Mouse (Mus musculus) ovary, postnatal 10 days (tissue): Measurements from ENCODE around the gene Chrna9.

Source experiments
- DNase-seq: peaks from one replicate; pipeline ENCODE4 v3.0.0; 2022; ENCODE audit warnings: low spot score

Chrna9 gene

GRCm38 (mm10) chr5:65934783-65935182 is at the start of gene Chrna9:
Gene Chrna9, plus strand, starts transcription at chr5:65934921.
- DNase-seq = no peak

- no peak for DNase-seq
Observed at GRCm38 (mm10) chr5:65885699-65886443, 48.9 kb upstream of the Chrna9 start.

DNA sequence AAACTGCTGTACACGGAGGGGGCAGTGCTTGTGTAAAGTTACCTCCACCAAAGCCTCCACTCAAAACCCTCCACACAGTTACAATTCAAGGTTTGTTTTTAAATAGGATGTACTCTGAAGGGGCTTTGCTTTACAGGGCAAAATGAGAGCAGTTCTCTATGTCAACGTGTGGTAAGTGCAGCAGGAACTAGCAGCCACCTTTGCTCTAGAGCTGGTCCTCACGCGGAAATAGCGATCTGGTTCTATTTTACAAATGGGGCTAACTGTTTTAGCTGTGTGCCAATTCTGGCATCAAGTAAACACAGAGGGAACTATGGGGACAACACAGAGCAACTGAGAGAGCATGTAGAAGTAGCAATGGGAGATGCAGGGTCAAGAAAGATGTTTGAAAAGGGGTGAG is 46.6 kb upstream of the Chrna9 start:
- DNase-seq = no peak

DNA sequence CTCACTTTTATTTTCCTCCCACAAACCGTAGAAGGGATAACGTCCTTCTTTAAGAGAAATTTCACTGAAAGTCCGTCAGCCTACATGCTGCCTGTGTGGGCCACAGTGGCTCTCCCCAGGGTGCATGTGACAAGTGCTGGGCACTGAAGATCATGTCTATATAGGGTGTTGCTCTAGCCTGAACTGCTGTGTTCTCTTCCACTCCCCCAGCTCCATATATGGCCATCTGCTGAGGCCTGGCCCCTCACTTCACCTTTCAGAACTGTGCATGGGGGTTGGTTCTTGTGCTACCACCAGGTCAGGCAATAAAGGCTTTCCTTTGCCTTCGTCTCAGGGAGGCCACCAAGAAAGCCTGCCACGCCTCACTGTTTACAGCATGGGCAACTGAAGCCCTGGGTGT is 45.7 kb upstream of the Chrna9 start:
- DNase-seq = no peak

DNA sequence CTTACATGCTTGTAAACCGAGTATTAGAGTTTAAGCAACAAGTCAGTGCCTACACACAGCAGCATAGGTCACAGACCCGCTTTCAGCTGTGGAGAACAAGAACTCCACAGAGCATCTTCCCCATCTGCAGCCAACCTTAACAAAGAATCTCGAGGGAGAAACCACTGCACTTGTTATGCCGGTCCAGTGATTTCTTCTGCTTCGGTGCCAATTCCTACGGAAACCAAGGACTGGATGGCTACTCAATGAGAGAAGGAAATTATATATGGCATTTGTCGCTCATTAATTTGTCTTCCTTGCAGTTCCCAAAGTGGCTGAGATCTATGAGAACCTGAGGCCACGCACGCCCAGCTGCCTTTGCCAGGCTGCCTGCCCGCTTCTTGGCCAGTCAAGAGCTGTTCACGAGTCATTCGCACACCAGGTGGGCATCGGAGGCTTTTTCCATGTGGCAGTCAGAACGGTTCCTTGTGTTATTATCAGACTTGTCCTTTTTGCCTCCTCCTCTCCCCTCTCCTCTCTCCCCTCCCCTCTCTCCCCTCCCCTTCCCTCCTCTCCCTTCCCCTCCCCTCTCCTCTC is 43.4 kb upstream of the Chrna9 start:
- no peak for DNase-seq

DNA sequence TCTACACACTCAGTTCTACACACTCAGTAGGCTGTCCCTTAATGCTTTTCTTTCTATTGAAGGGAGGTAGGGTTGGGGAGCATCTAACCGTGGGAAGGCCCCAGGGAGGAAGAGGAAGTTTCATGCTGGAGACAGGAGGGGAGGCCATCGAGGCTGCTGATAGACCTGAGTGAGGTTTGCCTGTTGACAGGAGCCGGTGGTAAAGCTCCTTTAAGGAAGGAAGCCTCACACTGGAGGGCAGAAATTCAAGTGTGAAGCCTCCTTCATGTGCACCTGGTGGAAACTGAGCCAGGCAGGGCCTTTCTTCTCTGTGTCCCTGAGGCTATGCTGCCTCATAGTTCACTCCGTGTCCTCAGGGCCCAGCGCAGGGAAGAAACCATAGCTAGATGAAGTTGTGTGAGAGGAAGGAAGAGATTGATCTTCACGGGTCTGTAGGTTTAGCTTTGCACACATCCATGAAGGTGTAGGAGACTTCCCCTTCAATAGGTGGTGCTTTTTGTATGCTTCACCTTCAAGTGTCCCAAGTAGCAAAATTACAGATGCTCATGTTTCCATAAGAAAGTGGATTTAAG is 39.5 kb upstream of the Chrna9 start:
- no peak for DNase-seq

GRCm38 (mm10) chr5:65895764-65896163 is 39.0 kb upstream of the Chrna9 start:
- no peak for DNase-seq

DNA sequence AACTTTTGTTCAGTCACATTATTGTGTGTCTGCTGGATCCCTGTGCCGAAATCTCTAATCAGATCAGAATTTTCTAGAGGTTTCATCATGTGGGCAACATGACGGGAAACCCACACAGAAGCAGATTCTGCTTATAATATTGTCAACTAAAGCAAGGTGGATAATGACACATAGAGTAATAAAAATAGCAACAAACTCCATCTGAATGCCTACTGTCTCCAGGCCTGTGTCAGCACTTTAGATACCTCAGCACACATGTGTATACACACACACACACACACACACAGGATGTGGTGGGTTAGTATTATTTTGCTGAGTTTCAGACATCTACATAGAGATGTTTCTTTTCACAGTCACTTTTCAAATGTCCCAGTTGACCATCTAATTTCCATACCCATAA is 37.0 kb upstream of the Chrna9 start:
- no peak for DNase-seq

GRCm38 (mm10) chr5:65898683-65899082 is 36.0 kb upstream of the Chrna9 start:
- no peak for DNase-seq

DNA sequence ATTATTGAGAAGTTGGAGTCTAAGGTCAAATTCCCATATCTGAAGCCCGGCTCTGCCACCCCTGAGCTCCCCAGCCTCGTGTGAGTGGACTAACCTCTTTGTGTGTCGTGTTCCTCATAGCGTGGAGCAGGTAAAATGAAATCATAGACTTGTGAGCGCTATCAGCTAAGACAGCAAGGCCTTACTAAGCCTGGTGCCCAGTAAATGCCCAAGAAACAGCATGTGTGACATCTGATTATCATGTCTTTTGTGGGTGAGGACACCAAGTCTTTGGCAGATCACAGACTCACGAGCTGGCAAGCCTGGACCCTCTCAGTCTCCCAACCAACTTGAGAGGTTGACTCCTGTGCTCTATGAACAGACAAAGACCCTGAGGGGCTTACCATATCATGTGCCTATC is 34.6 kb upstream of the Chrna9 start:
- no peak for DNase-seq

- no peak for DNase-seq
Observed at GRCm38 (mm10) chr5:65900862-65901265, 33.9 kb upstream of the Chrna9 start.

GRCm38 (mm10) chr5:65901868-65902418 is 32.8 kb upstream of the Chrna9 start:
- no peak for DNase-seq

DNA sequence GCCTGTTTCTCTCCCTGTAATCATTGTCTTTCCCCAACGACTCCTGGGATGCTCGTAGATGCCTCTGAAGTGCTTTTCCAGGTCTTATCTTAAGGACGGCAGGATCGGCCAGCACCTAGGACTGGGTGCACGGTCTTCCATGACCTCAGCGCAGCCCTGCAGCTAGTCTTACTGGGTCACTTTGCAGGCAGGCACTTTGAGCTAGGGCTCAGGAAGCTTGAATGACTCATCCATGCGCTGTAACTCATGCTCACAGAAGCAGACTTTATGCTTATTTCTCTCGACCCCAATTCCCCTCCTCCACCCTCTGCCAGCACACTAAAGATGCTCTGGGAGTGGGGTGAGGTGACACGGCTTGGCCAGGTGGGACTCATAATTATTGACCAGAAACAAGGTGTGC is 31.9 kb upstream of the Chrna9 start:
- DNase-seq = no peak

DNA sequence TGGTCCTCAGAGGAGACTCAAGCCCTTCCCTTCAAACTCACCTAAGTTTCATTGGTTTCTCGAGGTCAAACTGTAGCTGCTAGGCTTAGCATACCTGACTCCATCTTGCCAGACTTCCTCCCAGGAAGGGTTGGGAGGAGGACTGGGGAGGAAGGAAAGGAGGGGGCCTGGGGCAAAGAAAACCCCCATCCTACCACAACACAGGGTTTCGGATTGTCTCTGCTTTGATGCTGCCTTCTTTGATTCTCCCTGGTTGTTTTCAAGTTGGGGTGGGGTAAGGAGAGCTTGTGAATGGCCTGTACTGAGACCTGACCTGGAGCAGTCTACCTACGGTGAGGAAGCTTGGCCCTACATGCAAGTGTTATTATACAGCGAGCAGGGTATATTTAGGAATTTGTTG is 30.2 kb upstream of the Chrna9 start:
- no peak for DNase-seq

GRCm38 (mm10) chr5:65908751-65909150 is 26.0 kb upstream of the Chrna9 start:
- DNase-seq = no peak

DNA sequence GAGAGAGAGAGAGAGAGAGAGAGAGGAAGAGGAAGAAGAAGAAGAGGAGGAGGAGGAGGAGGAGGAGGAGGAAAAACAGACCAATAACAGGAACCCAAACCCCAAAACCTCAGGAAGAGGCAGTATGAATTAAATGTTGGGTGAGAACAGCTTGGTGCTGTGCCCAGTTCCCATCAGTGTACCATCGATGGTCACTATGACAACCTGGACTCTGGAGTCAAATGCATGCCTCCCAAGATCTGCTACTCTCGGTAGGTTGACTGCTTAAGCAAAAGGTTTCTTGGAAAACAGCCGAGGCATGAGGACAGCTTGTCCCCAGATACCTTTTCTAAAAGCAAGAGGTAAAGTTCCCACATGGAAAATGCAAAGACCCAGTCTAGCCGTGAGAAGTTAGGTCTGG is 25.4 kb upstream of the Chrna9 start:
- no peak for DNase-seq

DNA sequence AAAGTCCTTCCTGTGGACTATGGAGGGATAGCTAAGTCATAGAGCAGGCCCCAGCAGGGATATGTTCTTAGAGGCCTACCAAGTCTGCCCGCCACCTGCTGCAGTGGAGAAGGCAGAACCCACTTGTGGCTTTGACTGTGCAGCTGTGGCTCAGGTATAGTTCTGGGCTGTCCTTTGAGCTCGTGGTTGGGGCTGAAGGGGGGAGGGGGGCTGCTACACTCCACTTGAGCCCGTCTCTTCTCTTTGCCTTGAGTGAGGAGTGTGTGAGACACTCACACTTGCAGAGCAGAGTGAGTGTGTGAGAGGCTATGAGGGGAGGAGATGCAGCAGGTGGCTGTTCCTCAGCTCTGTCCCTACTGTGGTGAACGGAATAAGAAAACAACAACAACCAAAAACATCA is 24.3 kb upstream of the Chrna9 start:
- no peak for DNase-seq

- DNase-seq = no peak
Observed at GRCm38 (mm10) chr5:65911676-65912075, 23.0 kb upstream of the Chrna9 start.

GRCm38 (mm10) chr5:65912201-65912600 is 22.5 kb upstream of the Chrna9 start:
- DNase-seq = no peak

DNA sequence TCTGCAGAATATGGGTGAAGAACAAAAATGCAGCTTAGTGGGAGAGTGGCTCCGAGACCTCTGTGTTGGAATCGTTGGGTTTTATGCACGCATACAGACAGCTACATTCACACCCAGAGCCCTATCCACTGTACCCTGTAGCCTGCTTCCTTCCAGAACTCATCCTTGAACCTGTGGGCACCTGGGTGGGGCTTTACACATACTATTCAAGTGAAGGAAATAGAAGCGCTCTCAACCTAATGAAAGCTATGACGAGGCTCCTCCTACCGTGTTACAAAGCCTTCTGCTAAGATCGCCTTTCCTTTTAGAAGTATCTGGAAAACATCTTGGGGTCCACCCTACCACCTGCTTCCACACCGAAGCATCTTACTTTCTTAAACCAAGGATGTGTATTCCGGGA is 21.6 kb upstream of the Chrna9 start:
- DNase-seq = no peak

- DNase-seq = no peak
Observed at GRCm38 (mm10) chr5:65914342-65914741, 20.4 kb upstream of the Chrna9 start.

- DNase-seq = no peak
Observed at GRCm38 (mm10) chr5:65916930-65917329, 17.8 kb upstream of the Chrna9 start.

GRCm38 (mm10) chr5:65918601-65919000 is 16.1 kb upstream of the Chrna9 start:
- DNase-seq = no peak
